Mouse (Mus musculus) hindbrain, postnatal 0 days (tissue): ENCODE measurements around the gene Slc26a5. TPM values are rescaled to one million over a fixed set of nuclear protein-coding genes. Genes with fewer than 3 reads are reported as not detected.
A peak's percentile ranks its signal among the peaks of the same experiment; 100 is the strongest.

Experiments
- ATAC-seq: fragments of 200-750 bp; cut with Nextera tagmentation; 2 replicates; pipeline ENCODE4 v1.8.0; 2017; ENCODE audit warnings: mild to moderate bottlenecking, moderate TSS enrichment, moderate library complexity
- DNase-seq: peaks from one replicate; pipeline ENCODE4 v3.0.0-alpha.2; 2015; ENCODE audit warnings: low spot score
- H3K27ac ChIP-seq: fragments of 300-500 bp; sonication (generic); 2 replicates; pipeline ENCODE4 v1.5.1; 2014; ENCODE audit warnings: mild to moderate bottlenecking
- H3K27me3 ChIP-seq: fragments of 300-500 bp; sonication (generic); 2 replicates; pipeline ENCODE4 v1.6.1; 2014; ENCODE audit warnings: low read length, mixed read lengths; ENCODE audit not compliant: insufficient read depth
- H3K36me3 ChIP-seq: fragments of 300-500 bp; sonication (generic); 2 replicates; pipeline ENCODE4 v1.6.1; 2014; ENCODE audit warnings: low read length, mixed read lengths; ENCODE audit not compliant: insufficient read depth
- H3K4me1 ChIP-seq: fragments of 300-500 bp; sonication (generic); 2 replicates; pipeline ENCODE4 v1.6.1; 2014; ENCODE audit warnings: antibody characterized with exemption, low read length, mixed read lengths; ENCODE audit not compliant: insufficient read depth
- H3K4me2 ChIP-seq: fragments of 300-500 bp; sonication (generic); 2 replicates; pipeline ENCODE4 v1.6.1; 2014; ENCODE audit warnings: low read depth, mild to moderate bottlenecking, low read length, moderate library complexity, mixed read lengths
- H3K4me3 ChIP-seq: fragments of 300-500 bp; sonication (generic); 2 replicates; pipeline ENCODE4 v1.5.1; 2014; ENCODE audit warnings: low read length
- H3K9ac ChIP-seq: fragments of 300-500 bp; sonication (generic); replicated peaks from 2 replicates; pipeline ENCODE4 v1.6.1; 2014; ENCODE audit warnings: mild to moderate bottlenecking, low read length, moderate library complexity, mixed read lengths
- H3K9me3 ChIP-seq: fragments of 300-500 bp; sonication (generic); 2 replicates; pipeline ENCODE4 v1.6.1; 2016; ENCODE audit warnings: low read length, mixed read lengths
- CTCF ChIP-seq: IDR thresholded peaks from 2 replicates; pipeline ENCODE4 v1.5.1; 2016; ENCODE audit warnings: antibody characterized with exemption, control low read depth, low read depth
- WGBS: fragments of 180-500 bp; shearing (Covaris S2); extraction: QIAGEN DNeasy Blood & Tissue Kit; methylation state at CpG from one replicate; pipeline ENCODE4 v1.1.7; 2014; 5-methylcytosine and 5-hydroxymethylcytosine counted together
- polyA plus RNA-seq: library from polyadenylated mRNA; unstranded; fragments of >200 nt; fragmentation: Nextera tagmentation; extraction: Ambion mirVana; gene quantifications from 2 replicates; pipeline ENCODE4 v1.2.1, GENCODE M21; 2015
- total RNA-seq: library from RNA; depleted of rRNA; stranded (reverse); fragments of >200 nt; gene quantifications from 2 replicates; pipeline ENCODE4 v1.2.3, GENCODE M21; 2014

Slc26a5 gene
- total and polyA plus RNA-seq, 2 experiments from 2014 or later, result 0.84 to 1.0 TPM

DNA sequence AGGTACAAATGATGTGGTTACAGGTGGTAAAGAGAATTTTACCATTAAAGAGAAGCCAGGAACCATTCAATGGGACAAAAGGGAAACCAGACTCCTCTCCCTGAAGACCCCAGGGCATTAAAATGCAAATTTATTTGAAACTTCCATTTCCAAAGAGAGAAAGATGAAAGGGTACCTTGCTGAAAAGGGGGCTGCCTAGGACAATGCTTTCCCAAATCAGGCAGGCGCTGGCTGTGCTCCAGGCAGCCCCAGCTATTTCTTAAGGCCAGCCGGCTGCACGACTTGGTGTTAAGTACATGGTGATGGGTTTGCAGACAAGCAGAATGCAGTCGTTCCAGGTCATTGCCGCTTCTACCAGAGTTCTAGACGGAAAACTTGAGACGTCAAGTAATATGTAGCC, 39.0 kb downstream of the Slc26a5 start:
- Histone ChIP-seq H3K9me3 (no peaks in the 10 kb centered on the region), H3K4me3 (no peak overlapping the region), H3K9ac (no peak overlapping the region), H3K4me2 (no peak overlapping the region), H3K27ac (no peak overlapping the region), H3K36me3 (no peaks in the 10 kb centered on the region), H3K27me3 (no peaks in the 10 kb centered on the region), H3K4me1 (no peaks in the 10 kb centered on the region)
- no peak for ATAC-seq
- 21% methylated on average over 7 of the region's 7 CpGs for whole genome bisulfite sequencing
- DNase-seq, result no peak
- no peak for TF ChIP-seq CTCF

DNA sequence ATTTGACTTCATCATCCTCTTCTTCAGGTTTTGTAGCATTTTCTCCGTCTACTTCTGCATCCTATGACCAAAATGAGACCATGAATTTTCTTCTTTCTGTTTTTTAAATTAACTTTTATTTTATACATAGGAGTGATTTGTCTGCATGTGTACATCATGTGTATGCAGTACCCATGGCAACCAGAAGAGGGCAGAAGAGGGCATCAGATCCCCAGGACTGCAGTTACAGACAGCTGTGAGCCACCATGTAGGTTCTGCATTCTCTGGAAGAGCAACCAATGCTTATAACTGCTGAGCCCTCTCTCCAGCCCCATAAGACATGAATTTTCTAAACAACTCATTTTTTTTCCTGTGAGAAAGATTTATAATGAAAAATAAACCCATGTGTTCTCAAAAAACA, 51.4 kb downstream of the Slc26a5 start:
- ATAC-seq, result no peak
- H3K4me2 ChIP-seq, result no peak overlapping the region
- H3K9ac ChIP-seq, result no peak overlapping the region
- no peak overlapping the region for H3K4me3 ChIP-seq
- peak; percentile 29 for DNase-seq
- WGBS, result 43% methylated on average over 1 of the region's 1 CpGs
- no peaks in the 10 kb centered on the region for H3K36me3 ChIP-seq
- peak; percentile 77 for TF ChIP-seq CTCF
- H3K9me3 ChIP-seq, result no peaks in the 10 kb centered on the region
- no peaks in the 10 kb centered on the region for H3K4me1 ChIP-seq
- H3K27ac ChIP-seq, result no peak overlapping the region
- no peaks in the 10 kb centered on the region for H3K27me3 ChIP-seq

DNA sequence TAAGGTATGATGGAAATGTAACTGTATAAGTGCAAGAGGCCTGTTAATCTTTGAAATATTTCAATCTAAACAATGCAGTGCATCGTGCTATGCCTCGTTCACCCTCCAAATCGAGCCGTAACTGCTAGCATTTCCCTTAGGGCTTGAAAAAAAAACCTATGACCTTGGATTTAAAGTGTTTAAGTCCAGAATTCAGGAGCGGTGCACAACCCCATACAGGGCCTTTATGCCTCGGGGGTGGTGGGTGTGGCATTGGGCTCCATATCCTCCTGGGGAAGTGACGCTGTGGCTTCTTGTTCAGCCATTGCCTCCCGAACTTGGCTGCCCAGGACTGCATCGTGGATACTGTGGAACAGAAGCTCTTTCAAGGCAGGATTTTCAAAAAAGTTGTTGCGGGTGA, 54.5 kb downstream of the Slc26a5 start:
- WGBS, result 77% methylated on average over 10 of the region's 10 CpGs
- Histone ChIP-seq H3K27ac (no peak overlapping the region), H3K36me3 (no peaks in the 10 kb centered on the region), H3K4me2 (no peak overlapping the region), H3K4me1 (no peaks in the 10 kb centered on the region), H3K4me3 (no peak overlapping the region), H3K9me3 (no peaks in the 10 kb centered on the region), H3K9ac (no peak overlapping the region), H3K27me3 (no peaks in the 10 kb centered on the region)
- ATAC-seq (no peak), DNase-seq (no peak)
- TF ChIP-seq CTCF, result no peak

DNA sequence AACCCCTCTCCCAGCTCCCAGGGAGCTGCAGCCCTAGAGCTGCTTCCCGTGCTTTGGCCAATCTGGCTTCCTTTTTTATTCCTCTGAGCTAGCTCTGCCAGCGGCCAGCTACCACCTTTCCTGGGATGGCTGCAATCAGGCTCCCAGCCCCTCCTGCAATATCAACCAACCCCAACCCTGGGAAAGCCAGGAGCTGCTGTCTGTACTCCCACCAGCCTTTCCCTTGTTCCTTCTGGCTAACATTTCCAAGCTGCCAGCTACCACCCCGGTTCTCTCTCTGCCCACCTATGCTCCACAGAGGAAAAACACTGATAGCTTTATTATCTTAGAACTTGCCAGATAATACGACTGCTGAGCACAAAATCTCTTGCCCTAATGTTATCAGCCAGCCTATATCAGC, 60.6 kb downstream of the Slc26a5 start:
- TF ChIP-seq CTCF, result no peak
- Histone ChIP-seq H3K4me3 (no peak overlapping the region), H3K36me3 (peaks cover 37% of the 10 kb centered on the region), H3K4me1 (no peaks in the 10 kb centered on the region), H3K27ac (no peak overlapping the region), H3K4me2 (no peak overlapping the region), H3K9ac (no peak overlapping the region), H3K27me3 (no peaks in the 10 kb centered on the region), H3K9me3 (no peaks in the 10 kb centered on the region)
- 81% methylated on average over 4 of the region's 4 CpGs for WGBS
- no peak for ATAC-seq
- no peak for DNase-seq

DNA sequence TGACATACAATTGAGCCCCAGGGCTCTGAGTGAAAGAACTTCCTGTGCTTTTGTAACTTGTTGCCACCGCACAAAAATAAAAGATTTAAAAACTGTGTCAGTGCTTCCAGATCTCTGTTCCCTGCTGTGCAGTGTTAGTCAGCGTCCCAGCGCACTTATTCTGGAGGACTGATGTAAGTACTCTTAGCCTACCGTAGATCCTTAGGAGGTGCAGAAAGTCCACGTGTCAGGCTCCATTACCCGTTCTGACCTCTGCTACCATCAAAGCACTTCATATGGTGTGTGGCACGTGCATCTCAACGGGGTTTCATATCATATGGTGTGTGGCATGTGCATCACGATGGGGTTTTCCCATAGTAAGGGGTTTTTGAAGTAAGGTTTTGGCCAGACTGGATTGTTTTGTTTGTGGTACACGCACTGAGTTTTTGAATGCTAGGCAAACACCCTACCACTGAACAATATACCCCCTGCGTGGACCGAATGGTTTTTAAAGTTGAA, 61.7 kb downstream of the Slc26a5 start:
- Histone ChIP-seq H3K4me1 (no peaks in the 10 kb centered on the region), H3K9me3 (no peaks in the 10 kb centered on the region), H3K27ac (no peak overlapping the region), H3K27me3 (no peaks in the 10 kb centered on the region), H3K36me3 (peaks cover 47% of the 10 kb centered on the region), H3K4me2 (no peak overlapping the region), H3K9ac (no peak overlapping the region), H3K4me3 (no peak overlapping the region)
- ATAC-seq, result peak; percentile 53; the same call in 1 of the 2 replicates
- peak; percentile 22 for DNase-seq
- no peak for TF ChIP-seq CTCF
- WGBS, result 82% methylated on average over 12 of the region's 12 CpGs

DNA sequence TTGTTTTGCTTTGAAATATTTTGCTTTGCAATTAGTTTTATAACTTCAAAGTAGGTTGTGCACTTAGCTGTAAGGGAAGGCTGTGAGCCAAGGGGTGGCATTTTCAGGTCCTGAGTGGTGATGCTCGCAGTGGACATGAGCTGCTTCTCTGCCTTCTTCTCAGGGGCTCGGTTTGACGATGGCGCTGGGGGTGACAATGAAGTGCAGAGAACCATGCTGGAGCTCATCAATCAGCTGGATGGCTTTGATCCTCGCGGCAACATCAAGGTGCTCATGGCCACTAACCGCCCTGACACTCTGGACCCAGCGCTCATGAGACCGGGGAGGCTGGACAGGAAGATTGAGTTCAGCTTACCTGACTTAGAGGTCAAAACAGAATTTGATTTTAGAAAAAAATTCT, 62.5 kb downstream of the Slc26a5 start:
- WGBS, result 93% methylated on average over 9 of the region's 9 CpGs
- Histone ChIP-seq H3K27me3 (no peaks in the 10 kb centered on the region), H3K4me3 (no peak overlapping the region), H3K9ac (no peak overlapping the region), H3K27ac (no peak overlapping the region), H3K4me1 (no peaks in the 10 kb centered on the region), H3K4me2 (no peak overlapping the region), H3K9me3 (no peaks in the 10 kb centered on the region), H3K36me3 (peaks cover 51% of the 10 kb centered on the region)
- DNase-seq (no peak), ATAC-seq (no peak)
- TF ChIP-seq CTCF, result no peak

DNA sequence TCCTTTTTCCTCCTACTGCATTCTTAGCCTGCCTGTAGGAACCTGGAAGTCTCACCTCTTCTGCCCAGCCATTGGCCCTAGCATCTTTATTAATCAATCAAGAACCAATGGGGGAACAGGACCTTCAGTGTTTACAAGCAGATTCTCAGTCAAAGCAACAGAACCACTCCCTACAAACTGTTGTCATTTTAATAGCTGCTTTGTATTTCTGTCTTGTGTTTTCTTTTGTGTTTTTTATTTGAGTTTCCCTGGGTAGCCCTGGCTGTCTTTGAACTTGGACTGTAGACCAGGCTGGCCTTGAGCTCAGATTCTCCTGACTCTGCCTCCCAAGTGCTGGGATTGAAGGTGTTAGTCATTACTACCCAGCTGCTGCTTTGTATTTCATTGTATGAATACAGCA, 73.2 kb downstream of the Slc26a5 start:
- Histone ChIP-seq H3K36me3 (peaks cover 18% of the 10 kb centered on the region), H3K27me3 (no peaks in the 10 kb centered on the region), H3K4me3 (no peak overlapping the region), H3K9me3 (no peaks in the 10 kb centered on the region), H3K27ac (no peak overlapping the region), H3K9ac (no peak overlapping the region), H3K4me2 (no peak overlapping the region), H3K4me1 (peaks cover 9% of the 10 kb centered on the region)
- DNase-seq, result no peak
- TF ChIP-seq CTCF, result no peak
- no peak for ATAC-seq
